Mouse (Mus musculus) midbrain, embryonic 10.5 days (tissue): Measurements from ENCODE around the gene Mei1. TPM values are rescaled to one million over a fixed set of nuclear protein-coding genes. Genes with fewer than 3 reads are reported as not detected.

ENCODE experiments used
- DNase-seq: peaks from one replicate; pipeline ENCODE4 v3.0.0-alpha.2; 2017; ENCODE audit warnings: low spot score
- H3K27ac ChIP-seq: fragments of 300-500 bp; sonication (generic); replicated peaks from 2 replicates; pipeline ENCODE4 v1.5.1; 2016; ENCODE audit warnings: mild to moderate bottlenecking
- H3K27me3 ChIP-seq: fragments of 300-500 bp; sonication (generic); 2 replicates; pipeline ENCODE4 v1.6.1; 2016; ENCODE audit warnings: low read depth, mild to moderate bottlenecking; ENCODE audit not compliant: poor library complexity, severe bottlenecking
- H3K36me3 ChIP-seq: fragments of 300-500 bp; sonication (generic); 2 replicates; pipeline ENCODE4 v1.6.1; 2016; ENCODE audit warnings: mild to moderate bottlenecking, moderate library complexity
- H3K4me1 ChIP-seq: fragments of 300-500 bp; sonication (generic); 2 replicates; pipeline ENCODE4 v1.6.1; 2016
- H3K4me3 ChIP-seq: fragments of 300-500 bp; sonication (generic); 2 replicates; pipeline ENCODE4 v1.5.1; 2016; ENCODE audit warnings: mild to moderate bottlenecking, moderate library complexity
- H3K9me3 ChIP-seq: fragments of 300-500 bp; sonication (generic); replicated peaks from 2 replicates; pipeline ENCODE4 v1.6.1; 2016; ENCODE audit warnings: mild to moderate bottlenecking
- WGBS: fragments of 180-500 bp; shearing (Covaris S2); methylation state at CpG from one replicate; pipeline ENCODE4 v1.1.7; 2016; 5-methylcytosine and 5-hydroxymethylcytosine counted together
- polyA plus RNA-seq: library from polyadenylated mRNA; unstranded; fragments of >200 nt; fragmentation: Nextera tagmentation; extraction: Ambion mirVana; gene quantifications from 2 replicates; pipeline ENCODE4 v1.2.1, GENCODE M21; 2016

Gene Mei1
- polyA plus RNA-seq, 1 experiment from 2014 or later, result 0.10 TPM

- DNase-seq, result no peak
- 87% methylated on average over 9 of the region's 9 CpGs for WGBS
Measured at GRCm38 (mm10) chr15:82159471-82159870, 89.7 kb downstream of the Mei1 start.

GRCm38 (mm10) chr15:82160731-82161640 lies 91.2 kb downstream of the Mei1 start:
- no peaks in the 10 kb centered on the region for H3K9me3 ChIP-seq
- no peaks in the 10 kb centered on the region for H3K27me3 ChIP-seq
- H3K4me1 ChIP-seq, result peaks cover 66% of the 10 kb centered on the region
- 91% methylated on average over 11 of the region's 11 CpGs for WGBS
- peaks cover 28% of the 10 kb centered on the region for H3K36me3 ChIP-seq
- no peak for DNase-seq
- H3K27ac ChIP-seq, result no peak overlapping the region
- no peak overlapping the region for H3K4me3 ChIP-seq

More at GRCm38 (mm10) chr15:82159471-82159870, 89.7 kb downstream of the Mei1 start:
- Histone ChIP-seq H3K36me3 (peaks cover 42% of the 10 kb centered on the region), H3K27me3 (no peaks in the 10 kb centered on the region), H3K9me3 (no peaks in the 10 kb centered on the region), H3K4me3 (no peak overlapping the region), H3K4me1 (peaks cover 61% of the 10 kb centered on the region), H3K27ac (no peak overlapping the region)

- Histone ChIP-seq H3K4me1 (peaks cover 77% of the 10 kb centered on the region), H3K36me3 (peaks cover 17% of the 10 kb centered on the region), H3K27ac (no peak overlapping the region), H3K27me3 (no peaks in the 10 kb centered on the region), H3K4me3 (no peak overlapping the region), H3K9me3 (no peaks in the 10 kb centered on the region)
- 92% methylated on average over 12 of the region's 12 CpGs for WGBS
- DNase-seq, result no peak
Measured at GRCm38 (mm10) chr15:82161965-82162600, 92.3 kb downstream of the Mei1 start.

GRCm38 (mm10) chr15:82163356-82164060 lies 93.7 kb downstream of the Mei1 start:
- peak overlapping the region; percentile 59; the same call in 1 of the 2 replicates for H3K27ac ChIP-seq
- H3K9me3 ChIP-seq, result no peaks in the 10 kb centered on the region
- H3K4me3 ChIP-seq, result no peak overlapping the region
- DNase-seq, result no peak
- WGBS, result 88% methylated on average over 10 of the region's 10 CpGs
- peaks cover 87% of the 10 kb centered on the region for H3K4me1 ChIP-seq
- H3K27me3 ChIP-seq, result no peaks in the 10 kb centered on the region
- peaks cover 4% of the 10 kb centered on the region for H3K36me3 ChIP-seq

- Histone ChIP-seq H3K27me3 (no peaks in the 10 kb centered on the region), H3K27ac (peak overlapping the region; percentile 59), H3K4me3 (no peak overlapping the region), H3K36me3 (peaks cover under 1% of the 10 kb centered on the region), H3K9me3 (no peaks in the 10 kb centered on the region), H3K4me1 (peaks cover 82% of the 10 kb centered on the region)
- WGBS, result 59% methylated on average over 4 of the region's 4 CpGs
- no peak for DNase-seq
Measured at GRCm38 (mm10) chr15:82164061-82164399, 94.2 kb downstream of the Mei1 start.

- Histone ChIP-seq H3K27ac (peak overlapping the region; percentile 59), H3K4me1 (peaks cover 78% of the 10 kb centered on the region), H3K4me3 (no peak overlapping the region), H3K9me3 (no peaks in the 10 kb centered on the region), H3K36me3 (peaks cover 6% of the 10 kb centered on the region), H3K27me3 (no peaks in the 10 kb centered on the region)
- WGBS, result 87% methylated on average over 7 of the region's 7 CpGs
- DNase-seq, result no peak
Measured at GRCm38 (mm10) chr15:82164496-82164895, 94.7 kb downstream of the Mei1 start.

GRCm38 (mm10) chr15:82165332-82166239 lies 95.8 kb downstream of the Mei1 start:
- Histone ChIP-seq H3K27ac (peak overlapping the region; percentile 72), H3K4me1 (peaks cover 67% of the 10 kb centered on the region), H3K36me3 (peaks cover 16% of the 10 kb centered on the region), H3K4me3 (no peak overlapping the region), H3K27me3 (no peaks in the 10 kb centered on the region), H3K9me3 (no peaks in the 10 kb centered on the region)
- peak; percentile 72 for DNase-seq
- 62% methylated on average over 8 of the region's 8 CpGs for WGBS

- WGBS, result 57% methylated on average over 22 of the region's 22 CpGs
- Histone ChIP-seq H3K4me3 (peak overlapping the region; percentile 25), H3K36me3 (peaks cover 25% of the 10 kb centered on the region), H3K9me3 (no peaks in the 10 kb centered on the region), H3K27ac (peak overlapping the region; percentile 72), H3K4me1 (peaks cover 59% of the 10 kb centered on the region), H3K27me3 (no peaks in the 10 kb centered on the region)
- no peak for DNase-seq
Measured at GRCm38 (mm10) chr15:82166240-82167100, 96.7 kb downstream of the Mei1 start.

GRCm38 (mm10) chr15:82167201-82168168 lies 97.7 kb downstream of the Mei1 start:
- peak; percentile 20 for DNase-seq
- no peaks in the 10 kb centered on the region for H3K9me3 ChIP-seq
- H3K27me3 ChIP-seq, result no peaks in the 10 kb centered on the region
- H3K4me3 ChIP-seq, result peak overlapping the region; percentile 25
- peaks cover 35% of the 10 kb centered on the region for H3K36me3 ChIP-seq
- WGBS, result 60% methylated on average over 23 of the region's 23 CpGs
- H3K4me1 ChIP-seq, result peaks cover 54% of the 10 kb centered on the region
- peak overlapping the region; percentile 72 for H3K27ac ChIP-seq

GRCm38 (mm10) chr15:82169671-82170070 lies 99.9 kb downstream of the Mei1 start:
- H3K4me1 ChIP-seq, result peaks cover 37% of the 10 kb centered on the region
- WGBS, result 88% methylated on average over 5 of the region's 5 CpGs
- no peaks in the 10 kb centered on the region for H3K9me3 ChIP-seq
- no peaks in the 10 kb centered on the region for H3K27me3 ChIP-seq
- peaks cover 57% of the 10 kb centered on the region for H3K36me3 ChIP-seq
- no peak for DNase-seq
- H3K27ac ChIP-seq, result no peak overlapping the region
- no peak overlapping the region for H3K4me3 ChIP-seq
